Mouse (Mus musculus): ENCODE measurements at regions not wholly inside any gene's neighbourhood (a gene's known extent, or its start where the extent isn't known, plus 50 kb on each side); places are given as distances from the start of the nearest gene placed in this dataset.

- TF ChIP-seq CTCF (IDR thresholded peaks at IDR 0.05; ENCODE audit: low read depth) (no peak), EP300 (optimal IDR thresholded peaks at IDR 0.05) (no peak)
Observed at GRCm38 (mm10) chr2:108622367-108623162, 658.0 kb upstream of the Kif18a start.

Data from stomach, postnatal 0 days (tissue).